Mouse (Mus musculus): ENCODE data around the gene Papss2. TPM values are rescaled to one million over a fixed set of nuclear protein-coding genes. Genes with fewer than 3 reads are reported as not detected.

Papss2 gene
- polyA plus RNA-seq, 1 experiment from 2014 or later: 3.1 TPM

GRCm38 (mm10) chr19:32702191-32702590, 106.6 kb downstream of the Papss2 start:
- Histone ChIP-seq H3K9me3 (no peaks in the 10 kb centered on the region), H3K4me3 (no peak overlapping the region), H3K27me3 (replicated peaks; ENCODE audit: low read depth, poor library complexity, severe bottlenecking) (no peaks in the 10 kb centered on the region), H3K27ac (replicated peaks) (no peak overlapping the region), H3K4me1 (no peaks in the 10 kb centered on the region), H3K36me3 (replicated peaks) (peaks cover 95% of the 10 kb centered on the region)
- 89% methylated on average over 3 of the region's 3 CpGs for WGBS
- no peak for DNase-seq (ENCODE audit: low spot score)

- no peak for DNase-seq (ENCODE audit: low spot score)
- Histone ChIP-seq H3K36me3 (replicated peaks) (peaks cover 44% of the 10 kb centered on the region), H3K27me3 (replicated peaks; ENCODE audit: low read depth, poor library complexity, severe bottlenecking) (no peaks in the 10 kb centered on the region), H3K27ac (replicated peaks) (no peak overlapping the region), H3K9me3 (no peaks in the 10 kb centered on the region), H3K4me1 (peaks cover 12% of the 10 kb centered on the region), H3K4me3 (no peak overlapping the region)
- 89% methylated on average over 5 of the region's 5 CpGs for WGBS
Observed at GRCm38 (mm10) chr19:32708996-32709395, 113.4 kb downstream of the Papss2 start.

DNA sequence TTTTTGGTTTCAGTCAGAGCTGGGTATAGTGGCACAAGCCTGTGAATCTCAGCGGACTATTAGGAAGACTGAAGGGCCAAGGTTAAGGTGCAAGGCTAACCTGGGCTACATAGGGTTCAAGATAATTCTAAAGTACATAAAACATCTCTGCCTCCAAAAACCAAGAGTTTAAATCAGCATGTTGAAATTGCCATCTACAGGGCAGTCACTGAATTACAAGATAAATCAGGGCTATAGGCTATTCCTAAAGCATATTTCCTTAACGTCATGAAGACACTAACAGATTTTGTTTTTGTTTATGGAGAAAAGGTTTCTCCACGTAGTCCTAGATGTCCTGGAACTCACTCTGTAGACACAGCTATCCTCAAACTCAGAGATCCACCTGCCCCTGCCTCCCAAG, 114.7 kb downstream of the Papss2 start:
- WGBS: 82% methylated on average over 3 of the region's 3 CpGs
- no peak for DNase-seq (ENCODE audit: low spot score)
- no peaks in the 10 kb centered on the region for H3K9me3 ChIP-seq
- H3K27ac ChIP-seq (replicated peaks): no peak overlapping the region
- H3K4me1 ChIP-seq: peaks cover 12% of the 10 kb centered on the region
- peaks cover 31% of the 10 kb centered on the region for H3K36me3 ChIP-seq (replicated peaks)
- H3K4me3 ChIP-seq: 0 out of 2 replicates have a peak overlapping the region, but pooled peaks have one; percentile 83
- no peaks in the 10 kb centered on the region for H3K27me3 ChIP-seq (replicated peaks; ENCODE audit: low read depth, poor library complexity, severe bottlenecking)

DNA sequence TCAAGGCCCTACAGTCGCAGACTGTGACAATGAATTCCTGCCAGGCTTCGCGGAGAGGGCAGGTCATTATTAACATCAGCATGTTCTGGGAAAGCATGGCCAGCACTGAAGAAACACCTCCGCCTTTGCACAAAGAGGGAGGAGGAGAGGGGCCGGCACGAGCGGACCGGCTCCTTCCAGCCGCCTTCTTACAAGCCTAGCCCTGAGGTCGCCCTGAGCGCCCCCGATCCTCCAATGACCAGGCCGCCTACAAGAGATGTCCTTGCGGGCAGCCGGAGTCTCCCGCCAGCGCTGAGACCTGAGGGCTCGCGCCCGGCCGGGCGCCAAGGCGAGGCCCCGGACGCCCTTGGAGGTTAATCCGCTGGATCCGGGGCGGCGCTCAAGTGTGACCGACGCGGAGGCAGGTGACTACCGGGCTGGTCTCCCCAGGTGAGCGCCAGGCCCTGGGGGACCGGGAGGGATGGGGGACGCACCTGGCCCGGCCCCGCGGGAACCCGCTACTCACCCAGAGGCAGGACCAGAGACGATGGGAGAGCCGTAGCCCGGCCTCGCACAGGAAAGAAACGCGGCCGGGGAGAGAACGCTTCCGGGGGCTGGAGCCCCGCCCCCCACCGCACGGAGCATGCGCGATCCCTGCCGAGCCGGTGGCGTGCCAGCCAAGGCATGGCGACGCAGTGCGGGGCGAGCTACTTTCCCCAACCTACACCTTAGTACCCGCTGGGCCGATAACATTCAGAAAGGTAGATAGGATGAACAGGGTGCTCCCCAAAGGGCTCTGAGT, 116.4 kb downstream of the Papss2 start:
- H3K4me1 ChIP-seq: peaks cover 12% of the 10 kb centered on the region
- no peaks in the 10 kb centered on the region for H3K27me3 ChIP-seq (replicated peaks; ENCODE audit: low read depth, poor library complexity, severe bottlenecking)
- DNase-seq (ENCODE audit: low spot score): peak; percentile 93
- H3K4me3 ChIP-seq: peak overlapping the region; percentile 83
- WGBS: under 1% methylated on average over 63 of the region's 63 CpGs
- H3K9me3 ChIP-seq: no peaks in the 10 kb centered on the region
- peak overlapping the region; percentile 97 for H3K27ac ChIP-seq (replicated peaks)
- H3K36me3 ChIP-seq (replicated peaks): peaks cover 14% of the 10 kb centered on the region

- peak; percentile 79 for DNase-seq (ENCODE audit: low spot score)
- under 1% methylated on average over 11 of the region's 11 CpGs for WGBS
- Histone ChIP-seq H3K27me3 (replicated peaks; ENCODE audit: low read depth, poor library complexity, severe bottlenecking) (no peaks in the 10 kb centered on the region), H3K27ac (replicated peaks) (peak overlapping the region; percentile 97), H3K4me1 (peaks cover 12% of the 10 kb centered on the region), H3K4me3 (peak overlapping the region; percentile 83), H3K9me3 (no peaks in the 10 kb centered on the region), H3K36me3 (replicated peaks) (peaks cover 12% of the 10 kb centered on the region)
Observed at GRCm38 (mm10) chr19:32712588-32713042, 117.0 kb downstream of the Papss2 start.

DNA sequence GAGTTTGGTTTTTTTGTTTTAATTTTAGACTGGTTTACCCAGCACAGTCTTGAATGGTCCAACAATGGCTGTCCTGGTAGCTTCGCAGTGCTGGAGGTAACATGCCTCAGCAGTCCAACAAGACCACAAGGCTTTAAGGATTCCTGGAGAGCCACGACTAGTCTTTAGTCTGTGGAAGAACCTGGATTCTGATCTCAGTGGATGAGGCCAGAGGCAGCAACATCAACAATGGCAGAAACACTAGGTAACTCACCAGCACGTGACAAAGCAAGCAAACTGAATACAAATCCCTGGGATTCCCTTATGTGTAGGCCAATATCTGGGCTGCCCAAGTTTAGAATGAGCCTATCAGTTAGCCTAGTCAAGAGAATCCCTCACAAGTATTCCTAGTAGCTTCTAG, 117.9 kb downstream of the Papss2 start:
- Histone ChIP-seq H3K36me3 (replicated peaks) (peaks cover 10% of the 10 kb centered on the region), H3K4me3 (no peak overlapping the region), H3K27me3 (replicated peaks; ENCODE audit: low read depth, poor library complexity, severe bottlenecking) (no peaks in the 10 kb centered on the region), H3K27ac (replicated peaks) (no peak overlapping the region), H3K9me3 (no peaks in the 10 kb centered on the region), H3K4me1 (peaks cover 12% of the 10 kb centered on the region)
- 85% methylated on average over 3 of the region's 3 CpGs for WGBS
- DNase-seq (ENCODE audit: low spot score): no peak

DNA sequence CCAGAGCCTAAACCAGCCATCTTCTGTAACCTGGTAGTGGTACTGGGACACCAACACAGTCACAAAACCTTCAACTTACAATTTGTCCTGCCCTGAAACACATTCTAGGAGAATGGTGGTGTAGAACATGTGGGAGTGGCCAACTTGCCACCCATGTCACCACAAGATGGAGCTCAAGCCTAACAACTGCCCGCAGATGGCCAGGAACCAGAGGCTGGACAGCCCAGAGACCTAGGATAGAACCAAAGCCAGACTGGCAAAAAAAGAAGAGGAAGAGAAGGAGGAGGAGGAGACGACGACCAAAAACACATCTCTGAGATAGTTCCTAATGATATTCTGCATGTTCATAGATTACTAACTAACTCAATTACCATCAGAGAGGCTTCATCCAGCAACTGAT, 119.6 kb downstream of the Papss2 start:
- 11% methylated on average over 3 of the region's 3 CpGs for WGBS
- H3K36me3 ChIP-seq (replicated peaks): no peaks in the 10 kb centered on the region

DNA sequence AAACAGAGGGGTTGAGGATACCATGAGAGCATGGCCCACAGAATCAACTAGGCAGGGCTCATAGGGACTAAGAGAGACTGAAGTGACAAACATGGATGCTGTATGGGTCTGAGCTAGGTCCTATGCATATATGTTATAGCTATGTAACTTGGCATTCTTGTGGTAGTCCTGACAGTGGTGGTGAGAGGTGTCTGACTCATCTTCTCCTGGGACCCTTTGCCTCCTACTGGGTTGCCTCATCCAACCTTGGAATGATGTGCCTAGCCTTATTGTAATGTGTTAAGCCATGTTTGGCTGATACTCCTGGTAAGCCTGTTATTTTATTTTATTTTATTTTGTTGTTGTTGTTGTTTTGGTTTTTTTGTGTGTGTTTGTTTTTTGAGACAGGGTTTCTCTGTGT, 120.1 kb downstream of the Papss2 start:
- peaks cover 12% of the 10 kb centered on the region for H3K4me1 ChIP-seq
- no peaks in the 10 kb centered on the region for H3K9me3 ChIP-seq
- no peaks in the 10 kb centered on the region for H3K27me3 ChIP-seq (replicated peaks; ENCODE audit: low read depth, poor library complexity, severe bottlenecking)
- H3K27ac ChIP-seq (replicated peaks): no peak overlapping the region
- no peak for DNase-seq (ENCODE audit: low spot score)
- no peaks in the 10 kb centered on the region for H3K36me3 ChIP-seq (replicated peaks)
- H3K4me3 ChIP-seq: no peak overlapping the region

More for the DNA sequence above, 119.6 kb downstream of the Papss2 start:
- Histone ChIP-seq H3K9me3 (no peaks in the 10 kb centered on the region), H3K27me3 (replicated peaks; ENCODE audit: low read depth, poor library complexity, severe bottlenecking) (no peaks in the 10 kb centered on the region), H3K27ac (replicated peaks) (no peak overlapping the region), H3K4me3 (no peak overlapping the region), H3K4me1 (peaks cover 12% of the 10 kb centered on the region)
- peak; percentile 72 for DNase-seq (ENCODE audit: low spot score)

Other genes starting within 250 kb of the Papss2 start
- gene Sgms1, start 206.1 kb upstream of the Papss2 start, polyA plus RNA-seq (2016; fragmentation: Nextera tagmentation; extraction: Ambion mirVana): 15.2 and 16.6 TPM in 2 replicates
- gene Rpl9-ps6, start 129.2 kb upstream of the Papss2 start, polyA plus RNA-seq (2016; fragmentation: Nextera tagmentation; extraction: Ambion mirVana): 69.7 and 70.3 TPM in 2 replicates
- gene Minpp1, start 110.0 kb upstream of the Papss2 start, polyA plus RNA-seq (2016; fragmentation: Nextera tagmentation; extraction: Ambion mirVana): 65.7 and 71.6 TPM in 2 replicates
- 66.6 and 71.8 TPM in 2 replicates for gene Atad1, start 144.0 kb downstream of the Papss2 start, polyA plus RNA-seq (2016; fragmentation: Nextera tagmentation; extraction: Ambion mirVana)
- 6.7 and 6.9 TPM in 2 replicates for gene Pten, start 161.7 kb downstream of the Papss2 start, polyA plus RNA-seq (2016; fragmentation: Nextera tagmentation; extraction: Ambion mirVana)